Comparison of ENCODE assay signal across 8 mouse cellular contexts in genomic region chr8:118518030-118518741, GRCm38 (mm10).
DNase-seq lines count a peak whose midpoint lies in the region.

No protein-coding gene starts in this region.

- peak; percentile 16 for DNase-seq in layer of hippocampus, adult 11-12 months (ENCODE audit: low spot score)
- DNase-seq in layer of hippocampus, adult 9-10 months (ENCODE audit: low spot score) = no peak
- peak; percentile 7 for DNase-seq in cerebellum, adult 9-11 months
- peak; percentile 33 for DNase-seq in heart, adult 8-10 months (ENCODE audit: low spot score)
- peak; percentile 41 to 54 for DNase-seq in left cerebral cortex, adult 18-20 months (ENCODE audit: low spot score in 2 of 2)
- no peak for DNase-seq in spleen, adult 18-20 months
- no peak for DNase-seq in thymus, postnatal 36 days
- DNase-seq in embryo, embryonic 10.5 days (ENCODE audit: low spot score) = no peak

Comparison
In these comparisons a context has a peak if more than half of its experiments do, and no peak if none do; other contexts are left out.
1. DNase-seq: peak in layer of hippocampus, adult 11-12 months (single experiment), cerebellum, adult 9-11 months (single experiment), heart, adult 8-10 months (single experiment) and left cerebral cortex, adult 18-20 months (2 of 2); none in layer of hippocampus, adult 9-10 months (single experiment), spleen, adult 18-20 months (0 of 2), thymus, postnatal 36 days (0 of 2) and embryo, embryonic 10.5 days (single experiment).